Mouse (Mus musculus) forebrain, embryonic 15.5 days (tissue): ENCODE measurements around the gene Rdh8. TPM values are rescaled to one million over a fixed set of nuclear protein-coding genes. Genes with fewer than 3 reads are reported as not detected.
A peak's percentile ranks its signal among the peaks of the same experiment; 100 is the strongest.
"Not testable (repeated sequence)": the region's sequence is repeated elsewhere in the genome, so short reads cannot be mapped to it uniquely, and the experiment has no call there.

ENCODE experiments used
- ATAC-seq: fragments of 200-750 bp; cut with Nextera tagmentation; replicated peaks from 2 replicates; pipeline ENCODE4 v1.8.0; 2017; ENCODE audit warnings: mild to moderate bottlenecking, moderate TSS enrichment, moderate library complexity
- H3K27ac ChIP-seq: fragments of 300-500 bp; sonication (generic); replicated peaks from 2 replicates; pipeline ENCODE4 v1.5.1; 2015; ENCODE audit warnings: mild to moderate bottlenecking, inconsistent platforms
- H3K27me3 ChIP-seq: fragments of 300-500 bp; sonication (generic); 2 replicates; pipeline ENCODE4 v1.6.1; 2015; ENCODE audit warnings: inconsistent platforms
- H3K36me3 ChIP-seq: fragments of 300-500 bp; sonication (generic); 2 replicates; pipeline ENCODE4 v1.6.1; 2015; ENCODE audit warnings: mild to moderate bottlenecking, inconsistent platforms
- H3K4me1 ChIP-seq: fragments of 300-500 bp; sonication (generic); 2 replicates; pipeline ENCODE4 v1.6.1; 2015; ENCODE audit warnings: inconsistent platforms
- H3K4me2 ChIP-seq: fragments of 300-500 bp; sonication (generic); replicated peaks from 2 replicates; pipeline ENCODE4 v1.6.1; 2015; ENCODE audit warnings: mild to moderate bottlenecking, inconsistent platforms
- H3K4me3 ChIP-seq: fragments of 300-500 bp; sonication (generic); 2 replicates; pipeline ENCODE4 v1.5.1; 2015; ENCODE audit warnings: mild to moderate bottlenecking, inconsistent platforms
- H3K9ac ChIP-seq: fragments of 300-500 bp; sonication (generic); replicated peaks from 2 replicates; pipeline ENCODE4 v1.6.1; 2015; ENCODE audit warnings: mild to moderate bottlenecking, inconsistent platforms
- H3K9me3 ChIP-seq: fragments of 300-500 bp; sonication (generic); 2 replicates; pipeline ENCODE4 v1.6.1; 2016; ENCODE audit warnings: inconsistent platforms
- WGBS: fragments of 180-500 bp; shearing (Covaris S2); methylation state at CpG from one replicate; pipeline ENCODE4 v1.1.7; 2015; ENCODE audit warnings: mixed read lengths; 5-methylcytosine and 5-hydroxymethylcytosine counted together
- polyA plus RNA-seq: library from polyadenylated mRNA; unstranded; fragments of >200 nt; fragmentation: Nextera tagmentation; extraction: Ambion mirVana; gene quantifications from 2 replicates; pipeline ENCODE4 v1.2.1, GENCODE M21; 2015

Rdh8 gene
- polyA plus RNA-seq, 1 experiment from 2014 or later = not detected

DNA sequence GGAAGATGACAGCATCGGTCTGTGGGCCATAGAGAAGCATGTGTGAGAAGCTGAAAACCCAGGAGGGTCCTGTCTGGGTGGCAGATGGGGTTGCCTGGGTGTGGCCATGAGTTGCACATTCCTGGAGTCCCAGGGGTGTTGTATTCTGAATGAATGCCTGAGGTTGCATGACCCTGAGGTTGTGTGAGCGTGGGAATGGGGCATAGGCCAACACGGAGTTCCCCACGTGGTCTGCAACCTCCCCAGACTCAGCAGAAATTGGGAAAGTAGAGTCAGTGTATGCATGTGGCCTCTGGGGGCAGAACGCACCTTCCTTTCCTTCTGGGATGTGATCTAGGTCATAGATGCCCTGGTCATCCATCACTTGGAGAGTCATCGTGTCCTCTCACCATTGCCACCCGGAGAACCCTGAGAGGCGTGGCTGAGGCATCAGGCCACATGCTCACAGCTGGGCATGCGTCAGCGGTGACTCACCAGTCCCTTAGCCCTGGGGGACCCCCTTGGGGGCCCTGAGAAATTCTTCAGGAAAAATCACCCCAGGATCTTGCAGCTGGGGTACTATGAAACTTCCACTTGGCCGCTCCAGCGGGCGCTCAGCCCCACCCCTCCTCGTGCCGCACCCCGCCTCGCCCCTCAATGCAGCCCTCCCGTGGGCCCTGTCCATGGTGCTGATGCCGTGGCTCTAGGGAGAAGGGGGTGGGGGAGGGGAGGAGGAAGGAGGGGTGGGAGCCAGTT, 5.6 kb upstream of the Rdh8 start:
- no peak overlapping the region for H3K4me2 ChIP-seq

GRCm38 (mm10) chr9:20814521-20815272, 3.6 kb upstream of the Rdh8 start, which contains the start of gene Col5a3:
TSS of gene Col5a3 (minus strand) at chr9:20815067.
- Histone ChIP-seq H3K36me3 (no peaks in the 10 kb centered on the region), H3K9ac (no peak within 1 kb of the TSS), H3K27me3 (peaks cover 10% of the 10 kb centered on the region; the same call in 1 of the 2 replicates), H3K4me3 (no peak within 1 kb of the TSS), H3K9me3 (no peaks in the 10 kb centered on the region), H3K4me2 (peak within 1 kb of the TSS; percentile 20), H3K27ac (no peak within 1 kb of the TSS), H3K4me1 (peaks cover 5% of the 10 kb centered on the region; the same call in 1 of the 2 replicates)
- 3% methylated on average over 29 of the region's 29 CpGs for WGBS
- no peak for ATAC-seq

More for the DNA sequence above, 5.6 kb upstream of the Rdh8 start:
- Histone ChIP-seq H3K27ac (no peak overlapping the region), H3K9ac (no peak overlapping the region), H3K4me1 (peaks cover 5% of the 10 kb centered on the region; the same call in 1 of the 2 replicates), H3K36me3 (no peaks in the 10 kb centered on the region), H3K27me3 (peaks cover 10% of the 10 kb centered on the region; the same call in 1 of the 2 replicates), H3K9me3 (no peaks in the 10 kb centered on the region), H3K4me3 (no peak overlapping the region)
- 18% methylated on average over 19 of the region's 19 CpGs for WGBS
- no peak for ATAC-seq

DNA sequence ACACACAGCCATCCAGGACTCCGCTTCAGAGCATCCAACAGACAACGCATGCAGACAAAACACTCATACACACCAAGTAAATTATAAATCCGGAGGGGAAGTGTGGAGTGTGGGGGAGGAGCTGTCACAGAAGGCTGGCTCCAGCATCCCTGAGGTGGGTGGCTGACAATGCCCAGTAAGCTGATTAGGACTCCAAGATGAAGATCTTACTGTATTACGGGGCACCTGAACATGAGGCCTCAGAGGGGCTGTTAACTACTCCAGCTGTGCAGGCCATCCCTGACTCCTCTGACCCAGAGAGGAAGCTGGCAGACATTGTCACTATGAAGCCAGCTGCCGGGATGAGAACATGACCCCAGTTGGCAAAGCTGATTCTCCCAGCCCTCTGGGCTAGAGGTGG, 1.7 kb downstream of the Rdh8 start:
- no peak overlapping the region for H3K27ac ChIP-seq
- no peaks in the 10 kb centered on the region for H3K27me3 ChIP-seq
- no peaks in the 10 kb centered on the region for H3K36me3 ChIP-seq
- no peak overlapping the region for H3K4me2 ChIP-seq
- H3K9ac ChIP-seq = no peak overlapping the region
- no peak for ATAC-seq
- no peak overlapping the region for H3K4me3 ChIP-seq
- H3K9me3 ChIP-seq = no peaks in the 10 kb centered on the region
- 0 out of 2 replicates have a peak, but pooled peaks cover under 1% of the 10 kb centered on the region for H3K4me1 ChIP-seq
- WGBS = 80% methylated on average over 5 of the region's 5 CpGs

- Histone ChIP-seq H3K4me2 (no peak overlapping the region), H3K27ac (no peak overlapping the region), H3K27me3 (no peaks in the 10 kb centered on the region), H3K9me3 (no peaks in the 10 kb centered on the region), H3K4me1 (no peaks in the 10 kb centered on the region), H3K36me3 (no peaks in the 10 kb centered on the region), H3K9ac (no peak overlapping the region), H3K4me3 (no peak overlapping the region)
- no peak for ATAC-seq
- WGBS = 91% methylated on average over 3 of the region's 3 CpGs
Measured at GRCm38 (mm10) chr9:20822821-20823220, 4.5 kb downstream of the Rdh8 start.

GRCm38 (mm10) chr9:20825781-20826180, 7.5 kb downstream of the Rdh8 start:
- peaks cover 4% of the 10 kb centered on the region for H3K4me1 ChIP-seq
- no peak overlapping the region for H3K4me3 ChIP-seq
- 76% methylated on average over 5 of the region's 5 CpGs for WGBS
- ATAC-seq = no peak
- H3K9me3 ChIP-seq = no peaks in the 10 kb centered on the region
- H3K27ac ChIP-seq = no peak overlapping the region
- no peaks in the 10 kb centered on the region for H3K36me3 ChIP-seq
- H3K4me2 ChIP-seq = no peak overlapping the region
- no peaks in the 10 kb centered on the region for H3K27me3 ChIP-seq
- H3K9ac ChIP-seq = no peak overlapping the region

- H3K4me2 ChIP-seq = no peak overlapping the region
- H3K4me3 ChIP-seq = no peak overlapping the region
- H3K9ac ChIP-seq = no peak overlapping the region
- 96% methylated on average over 1 of the region's 1 CpGs for WGBS
- H3K4me1 ChIP-seq = peaks cover 8% of the 10 kb centered on the region
- H3K9me3 ChIP-seq = no peaks in the 10 kb centered on the region
- H3K27me3 ChIP-seq = no peaks in the 10 kb centered on the region
- ATAC-seq = no peak
- no peaks in the 10 kb centered on the region for H3K36me3 ChIP-seq
- no peak overlapping the region for H3K27ac ChIP-seq
Measured at GRCm38 (mm10) chr9:20828127-20828526, 9.8 kb downstream of the Rdh8 start.

DNA sequence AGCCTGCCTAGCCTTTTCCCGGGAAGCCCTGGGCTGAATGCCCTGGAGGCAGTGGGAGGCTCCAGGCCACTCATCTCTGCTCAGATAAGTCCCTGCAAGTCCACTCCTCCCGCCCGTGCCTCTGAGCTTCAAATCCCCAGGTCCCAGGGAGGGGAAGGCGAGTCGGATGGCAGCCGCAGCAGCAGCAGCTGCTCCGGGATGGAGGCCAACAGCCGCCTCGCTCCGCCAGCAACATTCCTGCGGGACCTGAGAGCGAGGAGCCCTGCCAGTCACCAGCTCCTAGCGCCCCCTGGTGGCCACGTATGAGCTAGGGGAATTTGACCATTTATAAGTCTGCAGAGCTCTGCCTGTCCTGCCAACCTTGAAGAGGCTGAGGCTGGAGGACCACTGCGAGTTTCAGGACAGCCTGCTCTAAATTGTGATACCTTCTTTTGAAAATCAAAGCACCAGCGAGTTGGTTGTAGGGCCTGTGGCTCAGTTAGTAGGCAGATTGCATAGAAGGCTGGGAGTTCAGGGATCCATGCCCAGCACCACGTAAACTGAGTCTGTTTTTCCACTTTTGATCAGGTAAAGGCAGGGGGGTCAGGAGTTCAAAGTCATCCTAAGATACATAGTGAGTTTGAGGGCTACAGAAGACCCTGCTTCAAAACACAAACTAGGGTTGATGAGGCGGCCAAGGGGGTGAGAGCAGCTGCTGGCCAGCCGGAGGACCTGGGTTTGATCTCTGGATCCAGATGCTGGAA, 12.8 kb downstream of the Rdh8 start:
- Histone ChIP-seq H3K4me1 (peaks cover 8% of the 10 kb centered on the region), H3K9me3 (no peaks in the 10 kb centered on the region), H3K9ac (peak overlapping the region; percentile 39), H3K4me2 (peak overlapping the region; percentile 30), H3K27me3 (no peaks in the 10 kb centered on the region), H3K27ac (0 out of 2 replicates have a peak overlapping the region, but pooled peaks have one; percentile 33), H3K36me3 (no peaks in the 10 kb centered on the region), H3K4me3 (no peak overlapping the region)
- ATAC-seq = peak; percentile 95
- WGBS = 16% methylated on average over 19 of the region's 19 CpGs

- Histone ChIP-seq H3K36me3 (no peaks in the 10 kb centered on the region), H3K4me1 (peaks cover 8% of the 10 kb centered on the region), H3K27me3 (no peaks in the 10 kb centered on the region), H3K9me3 (no peaks in the 10 kb centered on the region), H3K27ac (no peak overlapping the region), H3K9ac (no peak overlapping the region), H3K4me3 (no peak overlapping the region), H3K4me2 (no peak overlapping the region)
- 87% methylated on average over 1 of the region's 1 CpGs for WGBS
- no peak for ATAC-seq
Measured at GRCm38 (mm10) chr9:20834881-20835280, 16.6 kb downstream of the Rdh8 start.

GRCm38 (mm10) chr9:20835431-20835954, 17.2 kb downstream of the Rdh8 start:
- not testable (repeated sequence) for H3K9ac ChIP-seq, H3K9me3 ChIP-seq, H3K4me1 ChIP-seq, ATAC-seq, H3K27me3 ChIP-seq, H3K36me3 ChIP-seq, H3K4me2 ChIP-seq, H3K27ac ChIP-seq, H3K4me3 ChIP-seq
- WGBS = 80% methylated on average over 11 of the region's 11 CpGs

- Histone ChIP-seq H3K36me3 (no peaks in the 10 kb centered on the region), H3K9ac (no peak overlapping the region), H3K4me3 (no peak overlapping the region), H3K27me3 (no peaks in the 10 kb centered on the region), H3K27ac (no peak overlapping the region), H3K4me1 (no peaks in the 10 kb centered on the region), H3K9me3 (no peaks in the 10 kb centered on the region), H3K4me2 (no peak overlapping the region)
- 77% methylated on average over 9 of the region's 9 CpGs for WGBS
- ATAC-seq = no peak
Measured at GRCm38 (mm10) chr9:20837184-20837947, 19.1 kb downstream of the Rdh8 start.

DNA sequence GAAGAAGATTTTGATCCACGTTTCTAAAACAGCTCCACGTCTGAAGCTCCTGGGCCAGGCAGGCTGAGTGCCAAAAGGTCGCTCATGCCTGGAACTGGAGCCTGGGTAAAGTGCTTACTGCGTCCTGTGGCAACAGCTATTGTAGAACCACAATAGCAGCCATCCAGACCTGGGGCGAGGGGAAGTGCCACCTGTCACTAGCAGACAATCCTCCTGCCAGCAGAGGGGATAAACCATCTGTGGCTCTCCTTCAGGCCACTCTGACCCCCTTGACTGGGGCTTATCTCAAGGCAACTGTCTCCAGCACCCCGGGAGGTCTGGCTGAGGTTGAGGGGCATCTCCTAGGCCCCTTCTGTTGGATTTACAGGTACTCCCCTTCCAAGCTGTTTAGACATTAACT, 20.6 kb downstream of the Rdh8 start:
- H3K9me3 ChIP-seq = no peaks in the 10 kb centered on the region
- no peak overlapping the region for H3K27ac ChIP-seq
- no peak overlapping the region for H3K9ac ChIP-seq
- no peaks in the 10 kb centered on the region for H3K4me1 ChIP-seq
- 51% methylated on average over 6 of the region's 6 CpGs for WGBS
- no peak overlapping the region for H3K4me3 ChIP-seq
- ATAC-seq = no peak
- H3K36me3 ChIP-seq = no peaks in the 10 kb centered on the region
- no peaks in the 10 kb centered on the region for H3K27me3 ChIP-seq
- H3K4me2 ChIP-seq = no peak overlapping the region
